Mouse (Mus musculus): Measurements from ENCODE around the gene Cdk2ap2. TPM values are rescaled to one million over a fixed set of nuclear protein-coding genes. Genes with fewer than 3 reads are reported as not detected.
A peak's percentile ranks its signal among the peaks of the same experiment; 100 is the strongest.

The Cdk2ap2 gene
- polyA plus RNA-seq, 1 experiment from 2014 or later = 77.4 TPM

GRCm38 (mm10) chr19:4087090-4087489 lies 9.9 kb upstream of the Cdk2ap2 start:
- Histone ChIP-seq H3K27ac (no peak overlapping the region), H3K4me3 (no peak overlapping the region), H3K9me3 (replicated peaks) (no peaks in the 10 kb centered on the region), H3K4me2 (no peak overlapping the region), H3K36me3 (ENCODE audit: poor library complexity, severe bottlenecking) (no peaks in the 10 kb centered on the region), H3K27me3 (0 out of 2 replicates have a peak, but pooled peaks cover 7% of the 10 kb centered on the region), H3K4me1 (peaks cover 6% of the 10 kb centered on the region), H3K9ac (no peak overlapping the region)
- 95% methylated on average over 5 of the region's 5 CpGs for WGBS
- ATAC-seq = no peak

- H3K9me3 ChIP-seq (replicated peaks) = no peaks in the 10 kb centered on the region
- H3K4me2 ChIP-seq = no peak overlapping the region
- WGBS = 66% methylated on average over 5 of the region's 5 CpGs
- no peaks in the 10 kb centered on the region for H3K36me3 ChIP-seq (ENCODE audit: poor library complexity, severe bottlenecking)
- no peak overlapping the region for H3K27ac ChIP-seq
- 0 out of 2 replicates have a peak, but pooled peaks cover 7% of the 10 kb centered on the region for H3K27me3 ChIP-seq
- H3K4me3 ChIP-seq = no peak overlapping the region
- H3K9ac ChIP-seq = no peak overlapping the region
- H3K4me1 ChIP-seq = peaks cover 6% of the 10 kb centered on the region
- ATAC-seq = no peak
These were observed 8.8 kb upstream of the Cdk2ap2 start for GRCm38 (mm10) chr19:4088146-4088545.

GRCm38 (mm10) chr19:4089128-4089527 lies 7.9 kb upstream of the Cdk2ap2 start:
- Histone ChIP-seq H3K9ac (0 out of 2 replicates have a peak overlapping the region, but pooled peaks have one; percentile 5), H3K27ac (no peak overlapping the region), H3K36me3 (ENCODE audit: poor library complexity, severe bottlenecking) (no peaks in the 10 kb centered on the region), H3K4me2 (no peak overlapping the region), H3K4me3 (no peak overlapping the region), H3K4me1 (peaks cover 6% of the 10 kb centered on the region), H3K9me3 (replicated peaks) (no peaks in the 10 kb centered on the region), H3K27me3 (no peaks in the 10 kb centered on the region)
- WGBS = 50% methylated on average over 6 of the region's 6 CpGs
- ATAC-seq = no peak

DNA sequence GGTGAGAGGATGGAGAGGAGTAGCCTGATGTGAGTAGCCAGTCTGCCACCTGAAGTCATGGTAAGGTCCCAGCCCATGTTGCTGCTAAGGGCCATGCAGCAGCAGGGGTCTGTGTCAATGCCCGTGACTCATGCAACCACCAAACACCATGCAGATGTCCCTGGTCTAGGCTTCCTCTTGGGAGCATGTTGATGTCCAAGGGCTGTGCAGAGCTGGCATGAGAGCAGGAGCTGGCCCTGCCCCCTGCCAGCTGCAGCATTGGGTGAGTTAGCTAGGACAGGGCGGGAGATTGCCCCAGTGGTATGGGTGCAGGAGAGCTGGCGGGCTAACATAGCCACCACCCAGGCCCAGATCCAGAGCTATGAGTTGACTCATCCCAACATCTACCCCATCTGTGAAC lies 6.5 kb upstream of the Cdk2ap2 start:
- no peak for ATAC-seq
- no peaks in the 10 kb centered on the region for H3K27me3 ChIP-seq
- peaks cover 6% of the 10 kb centered on the region for H3K4me1 ChIP-seq
- no peaks in the 10 kb centered on the region for H3K9me3 ChIP-seq (replicated peaks)
- WGBS = 85% methylated on average over 3 of the region's 3 CpGs
- H3K27ac ChIP-seq = no peak overlapping the region
- H3K4me3 ChIP-seq = no peak overlapping the region
- H3K9ac ChIP-seq = no peak overlapping the region
- H3K4me2 ChIP-seq = no peak overlapping the region
- no peaks in the 10 kb centered on the region for H3K36me3 ChIP-seq (ENCODE audit: poor library complexity, severe bottlenecking)

- Histone ChIP-seq H3K9ac (no peak overlapping the region), H3K27ac (no peak overlapping the region), H3K36me3 (ENCODE audit: poor library complexity, severe bottlenecking) (no peaks in the 10 kb centered on the region), H3K4me2 (no peak overlapping the region), H3K4me1 (peaks cover 12% of the 10 kb centered on the region), H3K27me3 (no peaks in the 10 kb centered on the region), H3K9me3 (replicated peaks) (no peaks in the 10 kb centered on the region), H3K4me3 (no peak overlapping the region)
- no peak for ATAC-seq
- WGBS = 74% methylated on average over 2 of the region's 2 CpGs
These were observed 5.6 kb upstream of the Cdk2ap2 start for GRCm38 (mm10) chr19:4091383-4091782.

- Histone ChIP-seq H3K4me1 (peaks cover 18% of the 10 kb centered on the region), H3K9ac (no peak overlapping the region), H3K27ac (no peak overlapping the region), H3K4me3 (no peak overlapping the region), H3K9me3 (replicated peaks) (no peaks in the 10 kb centered on the region), H3K4me2 (no peak overlapping the region), H3K36me3 (ENCODE audit: poor library complexity, severe bottlenecking) (no peaks in the 10 kb centered on the region), H3K27me3 (no peaks in the 10 kb centered on the region)
- WGBS = 90% methylated on average over 3 of the region's 3 CpGs
- no peak for ATAC-seq
These were observed 4.2 kb upstream of the Cdk2ap2 start for GRCm38 (mm10) chr19:4092750-4093149.

DNA sequence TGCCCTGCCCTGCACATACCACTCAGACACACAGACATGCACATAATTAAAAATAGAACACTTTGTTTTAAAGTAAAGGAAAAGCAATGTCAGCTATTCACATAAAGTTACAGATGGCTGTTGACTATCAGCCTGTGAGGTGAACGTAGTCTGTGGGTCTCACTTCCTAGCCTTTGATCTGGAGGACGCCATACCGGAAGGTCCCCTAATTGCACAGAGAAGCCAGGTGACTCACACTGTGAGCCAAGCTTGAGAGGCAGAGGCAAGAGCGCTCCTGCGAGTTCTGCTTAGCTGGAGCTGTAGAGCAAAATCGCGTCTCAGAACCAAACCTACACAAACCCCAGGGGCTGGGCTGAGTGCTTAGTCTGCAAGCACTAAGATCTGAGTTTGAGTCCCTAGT lies 3.2 kb upstream of the Cdk2ap2 start:
- H3K9ac ChIP-seq = no peak overlapping the region
- H3K27ac ChIP-seq = no peak overlapping the region
- H3K9me3 ChIP-seq (replicated peaks) = no peaks in the 10 kb centered on the region
- H3K4me1 ChIP-seq = peaks cover 29% of the 10 kb centered on the region
- ATAC-seq = no peak
- H3K36me3 ChIP-seq (ENCODE audit: poor library complexity, severe bottlenecking) = no peaks in the 10 kb centered on the region
- H3K27me3 ChIP-seq = no peaks in the 10 kb centered on the region
- H3K4me3 ChIP-seq = no peak overlapping the region
- no peak overlapping the region for H3K4me2 ChIP-seq
- WGBS = 78% methylated on average over 7 of the region's 7 CpGs

DNA sequence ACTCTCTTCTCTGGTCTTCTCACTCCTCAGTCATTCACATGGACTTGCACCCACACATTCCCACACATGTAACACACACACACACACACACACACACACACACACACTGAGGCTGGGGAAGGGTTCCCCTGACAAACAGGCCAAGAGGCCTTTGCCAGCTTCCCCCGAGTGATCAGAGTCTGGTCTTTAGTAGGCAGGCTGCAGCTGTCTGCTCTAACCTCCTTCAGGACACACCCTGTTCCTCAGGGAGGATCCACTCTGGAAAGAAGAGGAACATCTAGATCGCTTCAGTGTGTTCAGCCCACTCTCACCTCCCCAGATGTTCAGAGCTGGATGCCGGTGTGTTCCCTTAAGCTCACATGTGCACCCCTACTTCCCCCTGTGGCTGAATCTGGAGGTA lies 2.6 kb upstream of the Cdk2ap2 start:
- Histone ChIP-seq H3K4me3 (no peak overlapping the region), H3K27me3 (peaks cover under 1% of the 10 kb centered on the region; the same call in 1 of the 2 replicates), H3K27ac (no peak overlapping the region), H3K9ac (no peak overlapping the region), H3K4me1 (peaks cover 29% of the 10 kb centered on the region), H3K9me3 (replicated peaks) (no peaks in the 10 kb centered on the region), H3K4me2 (no peak overlapping the region), H3K36me3 (ENCODE audit: poor library complexity, severe bottlenecking) (no peaks in the 10 kb centered on the region)
- ATAC-seq = no peak
- 83% methylated on average over 3 of the region's 3 CpGs for WGBS

DNA sequence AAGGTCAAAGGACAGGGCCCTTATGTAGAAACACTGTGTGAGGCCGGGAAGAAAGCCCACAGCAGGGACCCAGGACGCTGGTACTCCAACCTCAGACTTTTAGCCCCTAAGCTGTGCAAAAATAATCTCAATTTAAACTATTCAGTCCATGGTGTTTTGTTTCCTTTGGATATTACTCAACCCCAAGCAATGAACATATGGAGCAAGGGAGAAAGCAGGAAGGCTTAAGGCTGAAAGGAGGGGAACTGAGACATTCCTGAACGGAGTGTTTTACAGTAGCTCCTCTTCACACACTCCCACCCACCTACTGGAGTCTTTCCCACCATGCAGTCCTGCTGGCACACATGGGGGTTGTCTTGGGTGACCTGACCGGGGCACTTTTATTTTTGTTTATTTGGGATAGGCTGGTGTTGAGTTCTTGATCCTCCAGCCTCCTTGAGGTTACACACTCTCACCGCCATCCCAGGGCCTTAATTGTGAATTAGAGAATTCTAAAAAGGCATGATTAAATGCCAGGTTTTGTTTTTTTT lies 2.1 kb upstream of the Cdk2ap2 start:
- Histone ChIP-seq H3K4me3 (no peak overlapping the region), H3K27me3 (peaks cover 6% of the 10 kb centered on the region; the same call in 1 of the 2 replicates), H3K9ac (no peak overlapping the region), H3K36me3 (ENCODE audit: poor library complexity, severe bottlenecking) (no peaks in the 10 kb centered on the region), H3K4me2 (no peak overlapping the region), H3K9me3 (replicated peaks) (no peaks in the 10 kb centered on the region), H3K27ac (no peak overlapping the region), H3K4me1 (peaks cover 34% of the 10 kb centered on the region)
- 80% methylated on average over 5 of the region's 5 CpGs for WGBS
- ATAC-seq = no peak

- H3K4me2 ChIP-seq = peak overlapping the region; percentile 68; the same call in 1 of the 2 replicates
- peaks cover 43% of the 10 kb centered on the region for H3K4me1 ChIP-seq
- peaks cover 14% of the 10 kb centered on the region; the same call in 1 of the 2 replicates for H3K27me3 ChIP-seq
- WGBS = 71% methylated on average over 3 of the region's 3 CpGs
- ATAC-seq = no peak
- no peaks in the 10 kb centered on the region for H3K9me3 ChIP-seq (replicated peaks)
- H3K9ac ChIP-seq = no peak overlapping the region
- H3K36me3 ChIP-seq (ENCODE audit: poor library complexity, severe bottlenecking) = no peaks in the 10 kb centered on the region
- H3K4me3 ChIP-seq = no peak overlapping the region
- H3K27ac ChIP-seq = no peak overlapping the region
These were observed 1.2 kb upstream of the Cdk2ap2 start for GRCm38 (mm10) chr19:4095802-4096201.

DNA sequence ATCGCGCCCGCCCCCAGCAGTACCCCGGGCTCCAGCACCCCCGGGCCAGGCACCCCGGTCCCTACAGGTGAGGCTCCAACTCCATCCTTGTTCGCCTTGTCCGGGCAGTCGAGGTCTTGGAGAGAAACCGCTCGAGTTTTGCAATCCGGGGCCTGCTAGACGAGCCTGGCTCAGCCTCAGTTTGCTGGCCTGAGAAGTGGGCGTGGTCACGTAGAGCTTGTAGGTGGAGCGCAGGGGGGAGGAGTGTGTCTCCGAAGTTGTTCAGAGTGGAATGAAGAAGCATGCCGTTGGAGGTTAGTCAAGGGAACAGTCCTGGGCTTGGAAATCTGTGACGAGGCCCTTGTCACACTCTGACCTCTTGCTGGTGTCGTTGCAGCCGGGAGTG lies 451 bp downstream of the Cdk2ap2 start:
- Histone ChIP-seq H3K9me3 (replicated peaks) (no peaks in the 10 kb centered on the region), H3K9ac (peak overlapping the region; percentile 68), H3K27me3 (peaks cover 30% of the 10 kb centered on the region), H3K4me1 (peaks cover 56% of the 10 kb centered on the region), H3K4me3 (peak overlapping the region; percentile 60), H3K4me2 (peak overlapping the region; percentile 68), H3K36me3 (ENCODE audit: poor library complexity, severe bottlenecking) (no peaks in the 10 kb centered on the region), H3K27ac (peak overlapping the region; percentile 88)
- under 1% methylated on average over 21 of the region's 21 CpGs for WGBS
- no peak; the same call in 1 of the 2 replicates for ATAC-seq

- Histone ChIP-seq H3K36me3 (ENCODE audit: poor library complexity, severe bottlenecking) (no peaks in the 10 kb centered on the region), H3K4me3 (no peak overlapping the region), H3K27ac (no peak overlapping the region), H3K4me2 (peak overlapping the region; percentile 68; the same call in 1 of the 2 replicates), H3K9me3 (replicated peaks) (no peaks in the 10 kb centered on the region), H3K4me1 (peaks cover 56% of the 10 kb centered on the region), H3K9ac (0 out of 2 replicates have a peak overlapping the region, but pooled peaks have one; percentile 13), H3K27me3 (peaks cover 32% of the 10 kb centered on the region)
- ATAC-seq = no peak
- WGBS = 91% methylated on average over 13 of the region's 13 CpGs
These were observed 1.4 kb downstream of the Cdk2ap2 start for GRCm38 (mm10) chr19:4098426-4098825.

- Histone ChIP-seq H3K4me2 (peak overlapping the region; percentile 81), H3K4me1 (peaks cover 56% of the 10 kb centered on the region), H3K27ac (no peak overlapping the region), H3K4me3 (0 out of 2 replicates have a peak overlapping the region, but pooled peaks have one; percentile 50), H3K9ac (0 out of 2 replicates have a peak overlapping the region, but pooled peaks have one; percentile 13), H3K9me3 (replicated peaks) (no peaks in the 10 kb centered on the region), H3K36me3 (ENCODE audit: poor library complexity, severe bottlenecking) (no peaks in the 10 kb centered on the region), H3K27me3 (peaks cover 32% of the 10 kb centered on the region)
- no peak for ATAC-seq
- WGBS = 13% methylated on average over 9 of the region's 9 CpGs
These were observed 2.1 kb downstream of the Cdk2ap2 start for GRCm38 (mm10) chr19:4099056-4099455.
